Mouse (Mus musculus): Measurements from ENCODE around the gene Ankrd45. TPM values are rescaled to one million over a fixed set of nuclear protein-coding genes. Genes with fewer than 3 reads are reported as not detected.
A peak's percentile ranks its signal among the peaks of the same experiment; 100 is the strongest.
"Not testable (repeated sequence)": the region's sequence is repeated elsewhere in the genome, so short reads cannot be mapped to it uniquely, and the experiment has no call there.

The Ankrd45 gene
- not detected in 2 replicates for total RNA-seq (2014; fragmentation: Nextera tagmentation)
- not detected in 2 replicates for total RNA-seq (2017)

DNA sequence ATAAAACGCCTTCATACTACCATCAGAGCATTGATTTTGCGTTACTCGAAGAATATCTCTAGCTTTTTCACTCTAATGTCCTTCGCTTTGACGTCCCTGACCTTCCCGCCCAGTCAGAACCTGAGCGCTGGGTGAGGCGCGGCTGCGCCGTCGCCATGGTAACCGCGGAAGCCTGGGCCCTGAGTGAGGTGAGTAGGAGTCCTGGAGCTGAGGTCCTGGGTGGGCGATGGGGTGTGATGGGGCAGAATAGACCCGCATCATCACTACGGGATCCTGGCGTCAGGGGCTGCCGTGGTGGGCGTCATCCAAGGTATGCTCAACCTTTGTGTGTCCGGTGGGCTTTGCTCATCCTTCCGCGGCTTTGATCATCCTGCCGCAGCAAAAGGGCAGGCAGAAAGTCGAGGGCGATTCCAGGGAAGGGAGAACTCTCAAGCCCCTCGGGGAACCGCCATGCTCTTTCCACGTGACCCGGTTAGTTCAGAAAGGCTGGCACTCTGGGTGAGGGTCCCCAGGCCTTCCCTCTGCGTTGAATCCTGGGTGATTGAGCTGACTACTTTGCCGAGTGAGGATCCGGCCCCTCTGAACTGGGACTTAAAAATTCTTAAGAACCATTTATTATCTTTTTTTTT lies at the start of gene Ankrd45:
Gene Ankrd45, plus strand, starts transcription at position 161 of the 629 bp plus-strand sequence.
- ATAC-seq (replicated peaks; ENCODE audit: poor library complexity, severe bottlenecking) = 0 out of 2 replicates have a peak, but pooled peaks have one; percentile 36

DNA sequence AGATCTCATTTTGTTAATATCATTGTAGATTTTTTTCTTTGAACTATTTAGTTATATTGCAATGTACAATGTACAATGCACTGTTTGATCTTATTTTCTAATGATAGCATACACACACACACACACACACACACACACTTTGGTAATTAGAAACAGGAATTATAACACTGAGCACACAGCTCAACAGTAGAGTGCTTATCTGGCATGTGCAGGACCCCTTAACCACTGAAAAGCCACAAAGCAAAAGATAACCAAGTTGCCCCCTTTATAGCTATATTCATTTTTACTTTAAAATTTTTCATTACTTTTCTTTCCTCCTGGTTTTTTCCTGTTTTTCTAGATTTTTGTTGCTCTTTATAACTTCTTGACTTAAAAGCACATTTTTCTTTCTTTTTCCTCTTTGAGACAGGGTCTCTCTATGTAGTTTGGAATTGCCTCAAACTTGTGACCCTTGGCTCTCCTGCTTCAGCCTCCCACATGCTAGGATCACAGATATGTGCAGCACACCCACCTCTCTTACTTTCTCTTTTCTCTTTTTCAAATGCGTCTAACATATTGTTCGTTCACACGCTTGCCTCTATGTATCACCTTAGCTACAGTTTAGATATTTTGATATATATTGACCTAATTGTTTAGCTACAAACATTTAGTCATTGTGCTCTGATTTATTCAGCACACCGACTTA lies 42.6 kb upstream of the Ankrd45 start:
- no peak for ATAC-seq (replicated peaks; ENCODE audit: poor library complexity, severe bottlenecking)

DNA sequence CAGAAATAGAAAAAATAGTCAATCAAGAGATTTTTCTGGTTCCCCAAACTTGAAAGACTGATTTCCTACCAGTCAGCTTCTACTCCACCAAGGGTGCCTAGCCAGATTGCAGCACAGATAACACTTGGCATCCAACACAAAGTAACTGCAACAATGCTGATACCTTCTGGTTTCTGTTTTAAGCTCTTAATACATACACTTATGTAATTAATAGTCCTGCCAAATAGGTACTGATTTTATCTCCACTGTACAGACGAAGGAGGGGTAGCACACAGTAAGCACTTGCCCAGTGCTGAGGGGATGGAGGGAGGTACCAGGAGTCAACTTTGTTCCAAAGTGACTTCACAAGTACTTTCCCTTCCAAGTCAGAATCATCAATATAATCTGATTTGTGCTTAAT lies 38.6 kb upstream of the Ankrd45 start:
- no peak for ATAC-seq (replicated peaks; ENCODE audit: poor library complexity, severe bottlenecking)

DNA sequence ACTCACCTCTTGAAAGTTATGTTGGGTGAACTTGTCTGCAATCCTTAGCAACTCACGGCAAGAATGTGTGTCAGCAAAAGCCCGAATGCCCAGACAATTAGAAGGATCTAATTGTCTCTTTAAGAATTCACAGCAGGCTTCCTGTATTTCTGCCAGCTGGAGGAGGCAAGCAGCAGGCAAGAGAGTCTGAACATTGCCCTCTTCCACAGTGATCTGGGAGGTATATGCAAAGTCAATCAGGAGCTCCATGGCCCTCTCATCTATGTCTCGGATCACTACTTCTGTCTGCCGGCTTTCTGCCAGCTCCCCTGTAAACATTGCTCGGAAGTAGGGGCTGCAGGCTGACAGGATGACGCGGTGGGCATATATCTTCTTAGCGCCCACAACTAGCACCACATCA lies 33.3 kb upstream of the Ankrd45 start:
- no peak for ATAC-seq (replicated peaks; ENCODE audit: poor library complexity, severe bottlenecking)

DNA sequence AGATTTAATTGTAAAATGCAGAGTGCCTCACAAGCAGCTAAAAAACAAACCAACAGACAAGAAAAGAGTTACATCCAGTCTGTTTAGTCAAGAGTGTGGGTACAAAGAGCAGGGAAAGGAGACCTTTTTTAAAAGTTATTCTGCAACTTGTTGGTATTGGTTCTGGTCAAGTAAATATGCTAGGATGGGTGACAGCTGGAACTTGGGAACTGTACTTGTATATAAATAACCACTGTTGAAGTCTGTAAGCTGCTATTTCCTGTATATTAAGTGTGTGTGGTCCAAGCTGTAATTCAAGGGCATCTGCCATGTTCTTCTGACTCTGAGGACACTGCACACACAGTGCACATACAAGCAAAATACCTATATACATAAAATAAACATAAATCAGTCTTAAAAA lies 27.9 kb upstream of the Ankrd45 start:
- no peak for ATAC-seq (replicated peaks; ENCODE audit: poor library complexity, severe bottlenecking)

DNA sequence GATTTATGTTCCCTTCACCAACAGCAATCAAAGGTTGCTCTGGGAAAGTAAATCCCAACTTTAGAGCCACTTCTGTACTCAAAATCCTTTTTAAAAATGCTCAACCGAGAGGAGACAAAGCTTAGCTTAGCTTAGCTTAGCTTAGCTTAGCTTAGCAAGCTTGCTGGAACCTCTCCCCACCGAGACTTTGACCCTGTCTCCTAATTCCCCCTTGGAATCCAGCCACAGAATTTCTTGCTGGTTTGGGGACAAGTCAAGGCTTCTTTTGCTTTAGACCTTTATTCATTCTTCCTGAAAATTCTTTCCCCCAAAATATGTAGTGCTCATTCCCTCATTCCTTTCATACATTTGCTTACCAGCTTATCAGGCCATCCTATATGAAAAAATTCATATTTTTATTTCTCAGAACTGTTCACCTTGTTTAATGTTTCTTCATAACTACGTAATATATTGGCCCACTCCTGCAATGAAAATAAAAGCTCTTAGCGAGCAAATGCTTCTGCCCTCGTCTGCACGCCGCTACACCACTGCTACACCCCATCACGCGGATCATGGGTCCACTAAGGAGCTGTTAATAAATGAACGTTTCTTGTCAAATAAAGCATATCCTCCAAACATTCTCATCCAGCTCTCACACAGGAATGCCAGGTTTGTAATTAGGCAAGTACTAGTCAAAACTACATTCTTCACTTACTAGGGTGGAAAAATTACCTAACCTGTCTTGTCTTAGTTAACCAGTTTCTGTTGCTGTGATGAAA lies 19.7 kb upstream of the Ankrd45 start:
- no peak for ATAC-seq (replicated peaks; ENCODE audit: poor library complexity, severe bottlenecking)

DNA sequence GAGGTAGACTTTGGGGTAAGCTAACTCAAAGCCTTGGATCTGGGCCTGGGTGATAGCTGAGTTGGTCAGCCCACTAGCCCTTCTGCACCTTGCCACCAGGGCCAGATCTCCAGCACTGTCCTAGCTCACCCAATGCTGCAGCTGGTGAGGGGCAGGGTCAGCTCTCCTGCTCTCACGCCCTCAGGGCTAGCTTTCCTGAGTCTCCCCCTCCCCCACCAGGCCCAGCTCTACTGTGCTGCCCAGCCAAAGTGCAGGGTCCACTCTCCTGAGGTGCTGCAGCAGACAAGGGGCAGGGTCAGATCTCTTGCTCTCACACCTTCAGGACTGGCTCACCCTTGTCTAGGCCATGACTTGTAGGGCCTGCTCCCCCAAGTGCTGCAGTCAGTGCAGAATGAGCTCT lies 16.0 kb upstream of the Ankrd45 start:
- ATAC-seq (replicated peaks; ENCODE audit: poor library complexity, severe bottlenecking) = no peak

DNA sequence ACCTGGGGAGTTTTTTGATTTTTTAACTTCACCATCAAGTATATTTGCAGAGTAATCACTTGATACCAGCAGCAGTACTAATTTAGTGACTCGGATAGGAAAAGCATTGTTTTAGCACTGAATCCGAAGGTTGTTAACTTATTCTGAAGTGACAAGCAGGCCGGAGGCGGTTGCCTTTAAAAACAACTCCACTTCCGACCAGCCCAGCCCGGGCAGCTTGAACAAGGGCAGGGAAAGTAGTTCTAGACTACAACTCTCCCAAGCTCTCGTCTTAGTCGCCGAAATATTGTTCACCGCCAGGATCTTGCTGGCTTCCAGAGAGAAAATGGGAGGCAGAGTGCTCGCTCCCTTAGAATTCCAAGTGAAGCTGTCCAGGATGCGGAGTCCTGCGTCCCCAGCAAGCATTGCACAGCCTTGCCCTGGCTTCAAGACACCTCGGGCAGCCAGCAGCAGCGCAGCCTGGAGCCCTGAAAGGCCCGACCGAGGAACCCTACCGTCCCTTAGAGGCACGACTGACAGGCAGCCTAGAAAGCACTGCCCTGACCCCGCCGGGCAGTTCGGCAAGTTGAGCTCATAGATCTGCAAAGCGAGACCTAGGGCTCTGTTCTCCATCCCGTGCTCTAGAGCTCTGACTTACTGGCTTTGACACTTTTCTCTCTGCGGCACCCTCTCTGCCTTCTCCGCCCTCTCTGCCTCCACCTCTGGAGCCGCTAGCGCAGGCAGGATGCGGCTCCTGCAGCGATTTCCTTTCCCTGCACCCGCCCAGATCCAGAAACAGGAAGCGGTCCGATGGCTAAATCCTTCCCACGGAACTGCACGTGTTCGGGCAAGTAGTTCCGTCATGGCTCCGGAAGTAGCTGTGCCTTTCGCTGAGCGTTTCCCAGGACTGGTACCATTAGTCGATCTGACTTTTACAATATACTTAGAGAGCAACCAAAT lies 11.5 kb upstream of the Ankrd45 start, which contains the start of gene Klhl20:
Gene Klhl20, minus strand, starts transcription at position 786 of the 939 bp plus-strand sequence.
- ATAC-seq (replicated peaks; ENCODE audit: poor library complexity, severe bottlenecking) = peak; percentile 99

DNA sequence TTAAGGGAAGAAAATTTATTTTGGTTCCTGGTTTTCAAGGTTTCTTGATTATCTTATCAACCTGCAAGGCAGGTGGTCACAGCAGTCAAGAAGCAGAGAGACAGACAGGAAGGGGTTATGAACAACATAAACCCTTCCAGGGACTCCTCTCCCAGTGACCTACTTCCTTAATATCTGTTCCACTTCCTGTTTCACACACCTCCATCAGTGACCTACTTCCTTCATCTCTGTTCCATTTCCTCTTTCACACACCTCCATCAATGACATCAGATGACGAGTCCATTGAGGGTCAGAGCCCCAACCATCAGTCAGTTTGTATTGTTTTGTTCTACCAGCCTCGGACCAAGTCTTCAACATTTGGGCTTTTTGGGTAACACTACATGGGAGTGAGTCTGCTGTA lies 3.0 kb upstream of the Ankrd45 start:
- peak; percentile 98 for ATAC-seq (replicated peaks; ENCODE audit: poor library complexity, severe bottlenecking)

DNA sequence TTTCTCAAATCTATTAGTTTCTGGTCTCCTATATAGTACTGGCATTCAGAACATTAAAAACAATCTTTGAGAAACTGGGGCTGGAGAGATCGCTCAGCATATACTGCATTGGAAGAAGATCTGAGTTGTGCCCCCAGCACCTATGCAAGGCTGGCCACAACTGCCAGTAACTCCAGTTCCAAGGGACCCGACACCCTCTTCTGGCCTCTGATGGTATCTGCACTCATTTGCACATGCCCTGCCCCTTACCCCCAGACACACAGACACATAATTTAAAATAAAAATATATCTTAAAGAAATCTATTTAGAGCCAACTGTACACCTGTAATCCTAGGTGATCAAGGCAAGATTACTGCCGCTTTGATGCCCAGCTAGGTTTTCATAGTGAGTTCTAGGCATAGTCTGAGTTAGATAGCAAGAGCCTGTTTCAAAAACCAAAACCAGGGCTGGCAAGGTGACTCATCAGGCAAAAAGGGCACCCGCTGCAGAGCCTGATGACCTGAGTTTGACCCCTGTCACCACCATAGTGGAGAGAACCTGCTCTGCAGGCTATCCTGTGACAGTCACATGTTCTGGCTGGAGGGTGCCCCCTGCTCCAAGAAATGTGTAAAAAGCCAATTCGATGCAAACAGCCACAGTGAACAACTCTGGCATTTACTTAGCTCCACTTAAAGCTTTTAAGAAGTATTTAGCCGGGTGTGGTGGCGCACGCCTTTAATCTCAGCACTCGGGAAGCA lies 2.3 kb upstream of the Ankrd45 start:
- peak; percentile 21; the same call in 1 of the 2 replicates for ATAC-seq (replicated peaks; ENCODE audit: poor library complexity, severe bottlenecking)

DNA sequence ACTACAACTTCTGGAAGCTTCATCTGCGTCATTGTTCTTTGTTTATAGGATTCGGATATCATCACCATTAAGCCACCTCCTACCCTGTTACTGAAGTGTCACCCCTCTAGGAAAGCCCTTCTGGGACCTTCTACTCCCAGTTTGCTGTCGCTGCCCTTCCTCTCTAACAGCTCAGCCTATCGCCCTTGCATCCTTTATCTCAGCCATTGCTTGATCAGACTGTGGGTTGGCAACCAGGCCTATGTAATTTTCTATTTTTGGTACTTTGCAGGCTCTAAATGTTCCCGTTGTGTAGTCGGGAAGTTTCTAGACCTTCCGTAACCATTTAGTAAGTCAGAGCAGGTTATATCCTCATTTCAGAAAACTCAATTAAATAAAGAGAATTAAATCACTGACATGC lies 725 bp downstream of the Ankrd45 start:
- ATAC-seq (replicated peaks; ENCODE audit: poor library complexity, severe bottlenecking) = no peak

DNA sequence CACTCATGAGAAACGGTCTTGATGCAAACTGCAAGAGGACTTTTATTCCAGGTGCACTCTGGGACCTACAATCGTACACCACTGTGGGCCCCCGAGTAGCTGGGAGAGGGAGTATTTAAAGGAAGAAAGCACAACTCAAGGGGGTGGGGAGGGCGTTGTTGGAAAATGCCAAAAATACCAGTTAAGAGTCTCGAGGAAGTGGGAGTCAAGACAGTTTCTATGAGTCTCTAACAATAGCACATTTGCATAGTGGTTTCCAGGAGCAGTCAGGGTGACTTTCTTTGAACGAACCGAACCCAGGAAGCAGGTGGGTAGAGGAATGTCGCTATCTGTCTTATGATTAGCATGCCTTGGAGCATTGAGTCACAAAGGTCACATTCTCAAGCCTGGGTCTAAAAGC lies 3.1 kb downstream of the Ankrd45 start:
- not testable (repeated sequence) for ATAC-seq (replicated peaks; ENCODE audit: poor library complexity, severe bottlenecking)

DNA sequence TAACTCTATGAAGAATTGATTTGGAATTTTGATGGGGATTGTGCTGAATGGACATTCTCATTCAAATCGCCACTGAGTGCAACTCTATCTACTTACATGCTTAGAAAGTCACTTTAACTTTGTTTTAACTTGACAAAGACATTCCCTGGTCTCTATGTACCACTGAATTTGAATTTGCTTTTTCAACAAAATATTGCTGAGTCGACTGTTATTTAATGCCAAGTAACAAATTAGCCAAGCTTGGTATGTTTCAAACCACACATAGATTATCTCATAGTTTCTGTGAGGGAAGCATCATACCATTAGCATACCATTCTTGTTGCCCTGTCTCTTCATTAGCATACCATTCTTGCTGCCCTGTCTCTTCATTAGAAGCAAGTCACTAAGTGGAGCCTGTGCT lies 5.4 kb downstream of the Ankrd45 start:
- ATAC-seq (replicated peaks; ENCODE audit: poor library complexity, severe bottlenecking) = no peak

DNA sequence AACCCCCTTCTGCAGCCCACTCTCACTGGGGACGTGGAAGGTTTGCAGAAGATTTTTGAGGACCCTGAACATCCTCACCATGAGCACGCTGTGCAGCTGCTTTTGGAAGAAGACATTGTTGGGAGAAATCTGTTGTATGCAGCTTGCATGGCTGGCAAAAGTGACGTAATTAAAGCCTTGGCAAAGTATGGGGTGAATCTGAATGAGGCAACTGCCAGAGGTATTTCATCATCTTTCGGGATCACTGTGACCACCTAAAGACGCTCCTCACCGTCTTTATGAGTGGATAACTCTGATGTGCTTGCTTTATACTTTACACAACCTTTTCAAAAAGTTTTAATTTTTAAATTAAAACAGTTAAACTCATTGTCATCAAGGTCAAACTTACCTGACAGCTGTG lies 8.6 kb downstream of the Ankrd45 start:
- ATAC-seq (replicated peaks; ENCODE audit: poor library complexity, severe bottlenecking) = peak; percentile 61

DNA sequence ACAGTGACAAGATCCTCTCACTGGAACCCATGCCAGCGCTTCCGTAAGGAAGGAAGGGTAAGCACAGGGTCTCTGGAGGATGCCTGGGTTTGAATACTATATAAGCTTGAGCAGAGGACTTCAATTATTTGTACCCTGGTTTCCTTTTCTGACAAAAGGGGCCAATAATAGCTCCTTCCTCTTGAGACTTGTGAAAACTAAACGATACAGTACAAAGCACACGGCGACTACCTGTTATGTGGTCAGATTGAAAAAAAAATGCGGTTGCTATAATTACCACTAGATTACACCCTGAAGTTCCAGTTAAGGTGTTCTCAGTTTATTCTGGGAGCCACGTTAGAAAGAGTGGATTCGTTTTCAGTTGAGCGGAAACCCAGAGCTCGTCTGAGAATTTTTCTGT lies 14.1 kb downstream of the Ankrd45 start:
- ATAC-seq (replicated peaks; ENCODE audit: poor library complexity, severe bottlenecking) = no peak

DNA sequence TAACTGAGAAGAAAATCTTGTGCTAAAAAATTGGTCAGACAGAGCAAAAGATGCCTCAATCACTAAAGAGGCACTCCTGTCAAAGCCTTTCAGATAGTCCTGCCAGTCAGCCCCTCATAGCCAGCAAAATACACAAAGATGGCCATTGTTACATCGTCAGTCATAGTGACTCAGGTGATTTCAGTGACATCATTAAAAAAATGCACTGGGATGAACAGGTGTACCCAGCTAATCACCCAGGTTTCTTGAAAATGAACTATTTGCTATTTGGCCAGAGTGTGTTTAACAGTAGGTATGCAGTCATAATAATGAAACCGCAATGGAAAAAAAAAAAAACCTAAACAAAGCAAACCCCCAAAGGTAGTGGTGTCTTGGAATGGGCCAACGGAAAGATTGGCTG lies 16.7 kb downstream of the Ankrd45 start, which contains the start of gene Tex50:
Gene Tex50, minus strand, starts transcription at position 101 of the 400 bp plus-strand sequence.
- no peak for ATAC-seq (replicated peaks; ENCODE audit: poor library complexity, severe bottlenecking)

DNA sequence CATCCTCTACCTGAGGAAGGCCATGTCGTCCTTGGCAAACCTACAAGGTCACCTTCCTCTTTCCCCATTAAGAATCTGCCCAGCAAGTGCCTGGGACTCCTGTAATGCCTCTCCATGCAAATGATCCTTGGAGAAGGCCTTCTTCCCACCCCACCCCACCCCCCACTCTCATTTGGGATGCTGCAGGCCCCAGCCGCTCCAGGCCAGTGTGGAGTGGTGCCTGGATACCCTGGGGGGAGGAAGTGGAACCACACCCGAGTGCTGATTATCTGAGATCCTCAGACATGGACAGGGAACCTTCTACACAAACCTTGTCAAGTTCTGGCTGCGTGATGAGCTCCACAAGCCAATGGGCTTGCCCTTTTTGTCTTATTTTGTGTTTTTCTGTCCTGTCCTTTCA lies 17.8 kb downstream of the Ankrd45 start:
- ATAC-seq (replicated peaks; ENCODE audit: poor library complexity, severe bottlenecking) = no peak

DNA sequence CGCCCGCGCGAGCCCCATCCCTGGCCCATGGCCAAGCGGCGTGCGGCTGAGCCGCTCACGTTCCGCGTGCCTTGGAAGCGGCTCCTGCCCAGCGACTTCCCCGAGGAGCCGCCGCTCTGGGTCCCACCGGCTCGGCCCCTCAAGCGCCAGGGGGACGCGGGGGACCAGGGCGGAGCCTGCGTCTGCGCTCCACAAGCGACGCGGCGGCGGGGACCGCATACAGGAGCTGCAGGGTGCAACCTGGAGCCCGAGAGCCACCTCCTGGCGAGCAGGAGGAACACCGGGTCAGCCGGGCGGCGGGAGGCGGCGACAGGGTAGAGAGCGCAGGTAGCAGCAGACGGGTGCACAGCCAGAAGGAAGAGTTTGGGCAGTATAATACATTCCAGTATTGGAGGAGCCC lies 28.2 kb downstream of the Ankrd45 start:
- ATAC-seq (replicated peaks; ENCODE audit: poor library complexity, severe bottlenecking) = peak; percentile 98

DNA sequence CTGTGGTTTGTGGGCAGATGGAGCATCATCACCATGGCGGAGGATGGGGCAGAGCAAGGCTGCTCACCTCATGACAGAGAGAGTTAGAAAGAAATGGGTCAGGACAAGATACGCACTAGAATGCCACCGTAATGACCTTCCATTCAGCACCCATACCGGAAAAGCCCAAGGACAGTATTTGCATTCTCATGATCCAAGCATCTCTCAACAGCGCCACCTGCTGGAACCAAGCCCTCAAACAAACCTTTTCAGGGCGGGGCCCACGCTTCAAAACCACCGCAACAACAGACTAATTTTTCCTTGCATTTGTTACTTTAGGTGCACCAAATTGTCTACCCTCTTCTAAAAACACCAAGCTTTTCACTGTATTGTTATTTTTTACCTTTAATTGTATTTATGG lies 38.2 kb downstream of the Ankrd45 start:
- peak; percentile 88 for ATAC-seq (replicated peaks; ENCODE audit: poor library complexity, severe bottlenecking)

Measured in granulocyte monocyte progenitor cell, adult 5-6 weeks (primary cell).